Mouse (Mus musculus) intestine, embryonic 16.5 days (tissue): ENCODE measurements around the gene Nav2. TPM values are rescaled to one million over a fixed set of nuclear protein-coding genes. Genes with fewer than 3 reads are reported as not detected.

Experiments
- ATAC-seq: fragments of 200-750 bp; cut with Nextera tagmentation; 2 replicates; pipeline ENCODE4 v1.8.0; 2017; ENCODE audit warnings: moderate TSS enrichment, moderate library complexity
- H3K27ac ChIP-seq: fragments of 300-500 bp; sonication (generic); 2 replicates; pipeline ENCODE4 v1.5.1; 2014; ENCODE audit warnings: mild to moderate bottlenecking, low read length
- H3K27me3 ChIP-seq: fragments of 300-500 bp; sonication (generic); replicated peaks from 2 replicates; pipeline ENCODE4 v1.6.1; 2014; ENCODE audit warnings: low read length, control low read depth, mixed read lengths; ENCODE audit not compliant: control insufficient read depth, insufficient read depth
- H3K36me3 ChIP-seq: fragments of 300-500 bp; sonication (generic); 2 replicates; pipeline ENCODE4 v1.6.1; 2014; ENCODE audit warnings: low read length, control low read depth; ENCODE audit not compliant: control insufficient read depth, insufficient read depth
- H3K4me1 ChIP-seq: fragments of 300-500 bp; sonication (generic); 2 replicates; pipeline ENCODE4 v1.6.1; 2014; ENCODE audit warnings: low read length, control low read depth, mixed read lengths; ENCODE audit not compliant: control insufficient read depth, insufficient read depth
- H3K4me2 ChIP-seq: fragments of 300-500 bp; sonication (generic); 2 replicates; pipeline ENCODE4 v1.6.1; 2014; ENCODE audit warnings: low read depth, low read length, control low read depth
- H3K4me3 ChIP-seq: fragments of 300-500 bp; sonication (generic); 2 replicates; pipeline ENCODE4 v1.5.1; 2014; ENCODE audit warnings: mild to moderate bottlenecking, low read length
- H3K9ac ChIP-seq: fragments of 300-500 bp; sonication (generic); 2 replicates; pipeline ENCODE4 v1.6.1; 2014; ENCODE audit warnings: low read depth, low read length
- H3K9me3 ChIP-seq: fragments of 300-500 bp; sonication (generic); 2 replicates; pipeline ENCODE4 v1.6.1; 2016; ENCODE audit warnings: low read length, control low read depth; ENCODE audit not compliant: control insufficient read depth
- WGBS: fragments of 180-500 bp; shearing (Covaris S2); extraction: QIAGEN DNeasy Blood & Tissue Kit; methylation state at CpG from one replicate; pipeline ENCODE4 v1.1.7; 2014; 5-methylcytosine and 5-hydroxymethylcytosine counted together
- polyA plus RNA-seq: library from polyadenylated mRNA; unstranded; fragments of >200 nt; fragmentation: Nextera tagmentation; extraction: Ambion mirVana; gene quantifications from 2 replicates; pipeline ENCODE4 v1.2.1, GENCODE M21; 2015

The Nav2 gene
- 14.4 and 15.3 TPM in 2 replicates for polyA plus RNA-seq

DNA sequence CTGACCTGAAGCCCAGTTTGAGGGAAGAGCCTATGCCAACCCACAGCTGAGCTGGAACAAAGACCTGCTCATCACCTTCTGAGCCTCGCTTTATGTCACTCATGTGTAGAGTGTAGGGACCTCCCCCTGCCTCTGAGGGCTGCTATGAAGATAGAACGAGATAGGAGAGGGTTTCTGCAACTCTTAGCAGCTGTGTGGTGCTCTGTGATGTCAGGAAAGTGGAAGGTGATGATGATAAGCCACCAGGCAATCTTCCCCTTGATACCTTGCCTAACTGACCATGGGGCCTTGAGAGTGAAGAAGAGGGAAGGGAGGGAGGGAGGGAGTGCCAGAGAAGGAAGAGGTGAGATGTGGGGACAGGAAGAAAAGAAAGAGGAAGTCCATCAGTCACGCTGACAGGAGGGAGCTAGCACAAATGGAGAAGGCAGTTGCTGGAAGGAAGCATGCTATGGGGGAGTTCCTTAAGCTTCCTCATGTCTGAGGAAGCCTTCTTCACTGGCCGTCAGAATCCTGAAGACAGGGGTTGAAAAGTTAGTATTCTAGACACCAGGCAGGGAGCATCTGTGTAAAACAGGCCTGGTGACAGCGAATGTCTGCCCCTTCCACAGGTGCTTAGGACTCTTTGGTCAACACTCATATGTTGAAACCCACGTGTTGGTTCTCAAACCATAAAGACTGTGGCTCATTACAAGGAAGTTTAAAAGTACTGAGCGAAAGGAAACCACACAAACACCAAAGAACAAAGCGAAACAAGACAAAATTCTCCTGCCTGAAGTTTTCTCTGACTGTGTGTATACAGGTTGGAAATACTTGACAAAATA lies at the start of gene Nav2:
Gene Nav2, plus strand, starts transcription at position 196 of the 821 bp plus-strand sequence.
- ATAC-seq = no peak

DNA sequence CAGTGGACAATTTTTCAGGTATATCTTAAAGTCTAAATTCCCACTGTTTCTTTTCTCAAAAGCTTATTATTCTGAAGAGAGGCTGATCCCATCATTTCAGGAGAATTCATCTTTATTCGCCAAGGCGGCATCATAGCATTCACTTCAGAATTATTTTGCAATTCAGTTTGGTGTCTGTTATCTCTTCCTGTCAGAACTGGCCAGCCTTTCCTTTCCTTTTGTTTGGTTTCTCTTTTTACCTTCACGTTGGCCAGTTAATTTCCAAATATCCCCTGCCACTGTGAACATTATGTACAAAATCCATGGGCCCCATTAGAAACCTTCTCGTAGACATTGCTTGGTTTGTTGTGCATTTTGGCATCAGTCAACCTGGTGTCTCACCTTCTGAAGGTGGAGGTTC lies 49.2 kb upstream of the Nav2 start:
- 83% methylated on average over 4 of the region's 4 CpGs for whole genome bisulfite sequencing
- Histone ChIP-seq H3K9me3 (no peaks in the 10 kb centered on the region), H3K4me2 (no peak overlapping the region), H3K4me1 (no peaks in the 10 kb centered on the region), H3K27me3 (no peaks in the 10 kb centered on the region), H3K27ac (no peak overlapping the region), H3K36me3 (no peaks in the 10 kb centered on the region), H3K4me3 (no peak overlapping the region), H3K9ac (no peak overlapping the region)
- no peak for ATAC-seq

More for the DNA sequence above, at the start of gene Nav2:
- Histone ChIP-seq H3K27me3 (no peaks in the 10 kb centered on the region), H3K9me3 (no peaks in the 10 kb centered on the region), H3K4me3 (no peak within 1 kb of the TSS), H3K4me1 (peaks cover 1% of the 10 kb centered on the region; the same call in 1 of the 2 replicates), H3K9ac (no peak within 1 kb of the TSS), H3K4me2 (no peak within 1 kb of the TSS), H3K36me3 (no peaks in the 10 kb centered on the region), H3K27ac (no peak within 1 kb of the TSS)
- WGBS = 62% methylated on average over 8 of the region's 8 CpGs

DNA sequence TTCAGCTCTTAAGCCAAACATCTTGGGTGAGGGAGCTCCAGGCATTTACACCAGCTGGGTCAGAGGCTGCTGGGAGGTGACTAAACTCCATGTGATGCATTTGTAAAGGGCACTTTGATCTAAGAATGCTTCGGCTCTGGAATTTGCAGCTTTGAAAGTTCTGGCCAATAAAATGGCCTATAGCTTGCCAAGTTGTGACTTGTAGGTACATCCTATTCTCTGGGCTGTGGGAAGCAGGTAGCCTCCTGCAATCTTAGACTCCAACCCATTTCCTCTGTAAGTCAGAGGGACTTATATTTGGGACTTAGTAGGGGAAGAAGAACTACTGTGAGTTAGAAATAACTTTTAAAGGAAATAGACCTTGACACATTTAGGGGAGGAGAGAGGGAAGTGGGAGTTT lies 47.6 kb upstream of the Nav2 start:
- 38% methylated on average over 1 of the region's 1 CpGs for WGBS
- H3K4me2 ChIP-seq = no peak overlapping the region
- no peak overlapping the region for H3K27ac ChIP-seq
- H3K9me3 ChIP-seq = no peaks in the 10 kb centered on the region
- H3K36me3 ChIP-seq = 0 out of 2 replicates have a peak, but pooled peaks cover 3% of the 10 kb centered on the region
- no peak overlapping the region for H3K9ac ChIP-seq
- no peaks in the 10 kb centered on the region for H3K27me3 ChIP-seq
- H3K4me1 ChIP-seq = no peaks in the 10 kb centered on the region
- no peak overlapping the region for H3K4me3 ChIP-seq
- no peak for ATAC-seq

DNA sequence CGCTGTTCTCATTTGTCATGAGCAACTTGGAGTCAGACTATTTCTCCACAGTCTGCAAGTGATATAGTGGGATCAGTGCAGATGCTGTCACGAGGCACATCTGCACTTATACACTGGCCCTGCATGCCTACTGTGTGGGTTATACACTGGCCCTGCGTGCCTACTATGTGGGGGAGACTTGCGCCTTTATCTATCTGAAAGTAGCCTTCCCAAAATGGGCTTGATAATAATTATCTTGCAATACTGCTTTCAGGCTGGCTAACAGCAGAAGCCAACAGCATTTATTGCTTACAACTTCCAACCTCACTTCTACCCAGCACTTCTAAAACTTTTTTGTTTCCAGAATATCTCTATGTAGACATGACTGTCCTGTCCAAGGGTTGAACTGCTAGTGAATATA lies 46.7 kb upstream of the Nav2 start:
- Histone ChIP-seq H3K4me1 (no peaks in the 10 kb centered on the region), H3K27ac (no peak overlapping the region), H3K9me3 (no peaks in the 10 kb centered on the region), H3K4me2 (no peak overlapping the region), H3K27me3 (no peaks in the 10 kb centered on the region), H3K36me3 (0 out of 2 replicates have a peak, but pooled peaks cover 6% of the 10 kb centered on the region), H3K9ac (no peak overlapping the region), H3K4me3 (no peak overlapping the region)
- 90% methylated on average over 4 of the region's 4 CpGs for WGBS
- ATAC-seq = no peak

DNA sequence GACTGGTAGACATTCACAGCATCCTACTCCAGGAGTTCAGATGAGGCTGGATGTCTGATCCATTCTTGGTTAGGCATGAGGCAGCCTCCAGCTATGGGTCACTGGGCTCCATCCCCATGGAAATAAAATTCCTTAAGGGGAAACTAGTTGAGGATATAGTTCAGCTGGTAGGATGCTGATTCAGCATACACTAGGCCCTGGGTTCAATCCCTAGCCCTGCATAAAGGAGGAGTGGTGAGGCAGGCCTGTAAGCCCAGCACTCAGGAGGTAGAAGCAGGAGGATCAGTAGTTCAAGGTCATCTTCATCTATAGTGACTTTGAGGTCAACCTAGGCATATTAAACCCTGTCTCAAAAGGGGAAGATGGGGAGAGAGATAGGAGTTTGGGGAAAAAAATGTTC lies 44.3 kb upstream of the Nav2 start:
- no peak for ATAC-seq
- no peak overlapping the region for H3K9ac ChIP-seq
- no peaks in the 10 kb centered on the region for H3K9me3 ChIP-seq
- peaks cover 12% of the 10 kb centered on the region; the same call in 1 of the 2 replicates for H3K36me3 ChIP-seq
- H3K4me1 ChIP-seq = no peaks in the 10 kb centered on the region
- H3K27me3 ChIP-seq = no peaks in the 10 kb centered on the region
- H3K4me2 ChIP-seq = no peak overlapping the region
- H3K4me3 ChIP-seq = no peak overlapping the region
- H3K27ac ChIP-seq = no peak overlapping the region

DNA sequence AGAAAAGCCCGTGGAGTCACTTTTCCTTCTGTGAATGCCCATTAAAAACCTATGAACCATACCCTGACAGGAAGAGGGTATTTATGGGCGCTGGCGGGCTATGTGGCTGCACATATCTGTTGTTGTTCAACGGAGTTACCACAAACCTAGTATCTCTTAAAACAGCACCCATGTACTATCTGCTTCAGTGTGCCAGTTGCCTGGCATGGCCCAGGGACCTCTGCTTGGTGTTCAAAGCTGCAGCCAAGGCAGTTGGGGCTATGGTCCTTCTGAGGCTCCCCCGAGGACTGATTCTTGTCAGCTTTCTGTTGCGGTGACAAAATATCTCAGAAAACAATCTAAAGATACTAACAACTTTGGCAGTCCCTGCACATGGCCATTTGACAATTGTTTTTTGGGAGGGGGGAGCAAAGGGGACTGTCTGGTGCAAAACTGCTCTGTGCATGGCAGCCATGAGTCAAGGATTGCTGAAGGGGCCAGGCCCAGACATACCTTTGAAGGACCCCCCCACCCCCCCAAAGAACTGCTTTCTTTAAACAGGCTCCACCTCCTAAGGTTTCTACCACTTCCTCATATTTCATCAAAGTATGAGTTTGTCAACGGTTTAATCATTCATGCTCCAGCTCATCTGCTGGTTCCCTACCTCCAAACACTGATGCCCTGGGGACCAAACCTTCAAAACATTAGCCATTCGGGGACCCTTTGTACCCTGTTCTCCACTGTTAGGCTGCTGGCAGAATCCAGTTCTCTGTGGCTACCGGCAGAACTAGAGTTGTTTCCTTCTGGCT lies 43.7 kb upstream of the Nav2 start:
- no peak for ATAC-seq

DNA sequence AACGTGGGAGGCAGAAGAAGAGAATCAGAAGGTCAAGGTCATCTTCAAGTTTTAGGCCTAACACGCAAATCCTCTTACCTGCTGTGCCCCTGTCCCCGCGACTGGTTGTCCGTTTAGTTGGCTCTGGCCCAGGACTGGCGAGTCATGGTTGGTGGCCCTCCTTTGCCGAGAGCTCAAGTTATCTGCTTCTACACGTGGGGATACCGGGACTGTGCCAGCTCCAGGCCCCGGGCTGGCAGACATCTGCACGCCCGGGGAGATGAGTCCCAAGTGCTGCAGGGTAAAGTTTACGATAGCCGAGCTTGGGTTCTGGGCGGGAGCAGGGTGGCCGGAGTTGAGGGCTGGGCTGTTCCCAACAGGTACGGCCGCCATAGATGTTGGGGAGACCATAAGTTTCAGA lies 40.9 kb upstream of the Nav2 start:
- H3K27ac ChIP-seq = no peak overlapping the region
- peaks cover 23% of the 10 kb centered on the region for H3K36me3 ChIP-seq
- H3K4me1 ChIP-seq = no peaks in the 10 kb centered on the region
- no peaks in the 10 kb centered on the region for H3K9me3 ChIP-seq
- WGBS = 89% methylated on average over 18 of the region's 18 CpGs
- H3K27me3 ChIP-seq = no peaks in the 10 kb centered on the region
- H3K4me3 ChIP-seq = no peak overlapping the region
- no peak overlapping the region for H3K4me2 ChIP-seq
- no peak for ATAC-seq
- H3K9ac ChIP-seq = no peak overlapping the region

More for the DNA sequence above, 43.7 kb upstream of the Nav2 start:
- WGBS = 90% methylated on average over 9 of the region's 9 CpGs
- peaks cover 18% of the 10 kb centered on the region; the same call in 1 of the 2 replicates for H3K36me3 ChIP-seq
- H3K4me3 ChIP-seq = no peak overlapping the region
- no peaks in the 10 kb centered on the region for H3K4me1 ChIP-seq
- H3K27me3 ChIP-seq = no peaks in the 10 kb centered on the region
- H3K9me3 ChIP-seq = no peaks in the 10 kb centered on the region
- H3K4me2 ChIP-seq = no peak overlapping the region
- no peak overlapping the region for H3K27ac ChIP-seq
- H3K9ac ChIP-seq = no peak overlapping the region

DNA sequence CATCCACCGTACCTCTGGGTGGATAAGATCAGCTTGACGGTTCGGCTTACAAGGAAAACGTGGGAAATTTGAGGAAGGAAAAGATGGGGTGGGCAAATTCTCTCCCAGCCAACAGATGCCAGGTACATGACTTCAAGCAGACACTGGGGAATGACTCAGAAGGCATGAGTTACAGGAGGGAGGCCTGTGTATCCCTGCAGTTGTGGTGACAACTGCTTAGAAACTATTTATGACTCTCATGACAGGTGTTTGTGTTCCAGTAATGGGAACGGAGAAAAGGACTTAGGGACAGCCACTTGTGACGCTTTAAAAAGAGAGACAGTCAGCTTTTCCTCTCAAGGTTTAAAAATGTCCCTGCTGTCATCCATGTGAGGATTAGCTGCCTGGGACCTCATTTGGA lies 38.4 kb upstream of the Nav2 start:
- WGBS = 88% methylated on average over 6 of the region's 6 CpGs
- no peak overlapping the region for H3K9ac ChIP-seq
- H3K4me1 ChIP-seq = no peaks in the 10 kb centered on the region
- H3K9me3 ChIP-seq = no peaks in the 10 kb centered on the region
- H3K27me3 ChIP-seq = no peaks in the 10 kb centered on the region
- peaks cover 37% of the 10 kb centered on the region for H3K36me3 ChIP-seq
- no peak overlapping the region for H3K4me3 ChIP-seq
- H3K4me2 ChIP-seq = no peak overlapping the region
- no peak overlapping the region for H3K27ac ChIP-seq
- ATAC-seq = no peak

DNA sequence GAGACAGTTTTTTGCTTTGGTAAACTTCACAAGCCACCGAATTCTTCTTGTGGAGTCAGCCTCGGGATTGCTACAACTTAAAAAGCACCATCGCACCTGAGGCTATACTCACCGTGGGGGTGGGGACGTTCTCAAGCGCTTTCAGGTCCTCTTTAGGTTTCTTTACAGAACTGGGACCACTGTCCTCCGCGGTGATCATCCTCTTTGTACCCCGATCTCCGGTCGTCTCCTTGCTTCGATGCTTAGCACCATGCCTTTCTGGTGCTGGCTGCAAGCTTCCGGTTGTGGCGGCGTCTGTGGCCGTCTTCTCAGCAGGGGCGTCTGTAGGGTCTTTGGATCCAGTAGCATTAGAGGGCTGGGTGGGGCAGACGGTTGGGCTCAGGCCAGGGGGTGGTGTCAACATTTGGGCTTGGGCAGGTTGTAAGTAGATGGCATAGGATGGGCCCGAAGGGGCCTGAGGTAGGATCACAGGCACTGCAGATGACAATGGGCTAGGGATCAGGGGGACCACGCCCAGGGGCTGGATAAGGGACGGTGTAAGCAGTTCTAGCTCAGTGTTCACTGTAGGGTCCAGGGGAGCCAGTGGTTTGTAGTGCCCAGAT lies 37.8 kb upstream of the Nav2 start:
- H3K27me3 ChIP-seq = no peaks in the 10 kb centered on the region
- H3K4me2 ChIP-seq = no peak overlapping the region
- no peaks in the 10 kb centered on the region for H3K4me1 ChIP-seq
- no peak overlapping the region for H3K9ac ChIP-seq
- ATAC-seq = no peak
- no peak overlapping the region for H3K4me3 ChIP-seq
- peaks cover 41% of the 10 kb centered on the region for H3K36me3 ChIP-seq
- no peak overlapping the region for H3K27ac ChIP-seq
- no peaks in the 10 kb centered on the region for H3K9me3 ChIP-seq
- 93% methylated on average over 21 of the region's 21 CpGs for WGBS
